Comparison of ENCODE assay signal across 16 mouse cellular contexts in genomic region chr4:95038024-95038423, GRCm38 (mm10). TPM values are rescaled to one million over a fixed set of nuclear protein-coding genes. Genes with fewer than 3 reads are reported as not detected.
DNase-seq lines count a peak whose midpoint lies in the region; ATAC-seq and TF ChIP-seq lines count a peak whose summit lies in the region.
"Had no signal": no experiment of that assay in that cellular context is flagged by ENCODE, and none has a peak within 500 bp of the region (broad histone marks: within the 10 kb centered on the region; RNA-seq: fewer than 3 reads in every experiment).

No protein-coding gene starts in this region.

- no peak overlapping the region for H3K4me3 ChIP-seq in hindbrain, embryonic 16.5 days (ENCODE audit: low read length)
- no peak overlapping the region for H3K4me3 ChIP-seq in hindbrain, embryonic 13.5 days
- no peak overlapping the region for H3K4me3 ChIP-seq in embryonic fibroblast, embryonic 13.5 days (ENCODE audit: insufficient read depth, low read length)
- no peak overlapping the region for H3K4me3 ChIP-seq in heart, embryonic 16.5 days (ENCODE audit: low read length)
- no peak overlapping the region for H3K4me3 ChIP-seq in midbrain, embryonic 13.5 days (replicated peaks)
- no peak overlapping the region for H3K4me3 ChIP-seq in intestine, embryonic 16.5 days (ENCODE audit: low read length)
- H3K4me3 ChIP-seq: embryonic facial prominence, embryonic 12.5 days had no signal

- 29% methylated on average over 5 of the region's 5 CpGs for WGBS in hindbrain, embryonic 16.5 days
- WGBS in hindbrain, embryonic 13.5 days: 36% methylated on average over 5 of the region's 5 CpGs
- WGBS in heart, embryonic 16.5 days: 36% methylated on average over 5 of the region's 5 CpGs
- WGBS in midbrain, embryonic 13.5 days: 19% methylated on average over 5 of the region's 5 CpGs
- 65% methylated on average over 5 of the region's 5 CpGs for WGBS in intestine, embryonic 16.5 days

- no peak overlapping the region for H3K4me2 ChIP-seq in hindbrain, embryonic 16.5 days (ENCODE audit: low read length)
- no peak overlapping the region for H3K4me2 ChIP-seq in hindbrain, embryonic 13.5 days
- no peak overlapping the region for H3K4me2 ChIP-seq in heart, embryonic 16.5 days (ENCODE audit: low read depth, low read length)
- no peak overlapping the region for H3K4me2 ChIP-seq in midbrain, embryonic 13.5 days (replicated peaks)
- H3K4me2 ChIP-seq in intestine, embryonic 16.5 days (ENCODE audit: low read depth, low read length): no peak overlapping the region
- H3K4me2 ChIP-seq: embryonic facial prominence, embryonic 12.5 days had no signal

- H3K4me1 ChIP-seq in hindbrain, embryonic 16.5 days (ENCODE audit: control insufficient read depth, insufficient read depth, low read depth, low read length): no peaks in the 10 kb centered on the region
- no peaks in the 10 kb centered on the region for H3K4me1 ChIP-seq in hindbrain, embryonic 13.5 days (replicated peaks)
- peaks cover 2% of the 10 kb centered on the region for H3K4me1 ChIP-seq in embryonic fibroblast, embryonic 13.5 days (ENCODE audit: control insufficient read depth, insufficient read depth, low read length)
- no peaks in the 10 kb centered on the region for H3K4me1 ChIP-seq in heart, embryonic 16.5 days (ENCODE audit: control insufficient read depth, insufficient read depth, low read length)
- H3K4me1 ChIP-seq in midbrain, embryonic 13.5 days (replicated peaks): no peaks in the 10 kb centered on the region
- no peaks in the 10 kb centered on the region for H3K4me1 ChIP-seq in intestine, embryonic 16.5 days (ENCODE audit: control insufficient read depth, insufficient read depth, low read length)
- H3K4me1 ChIP-seq: embryonic facial prominence, embryonic 12.5 days had no signal

- ATAC-seq in hindbrain, embryonic 16.5 days: peak; percentile 65; the same call in 1 of the 2 replicates
- ATAC-seq in hindbrain, embryonic 13.5 days (ENCODE audit: low FRiP score): no peak
- ATAC-seq in heart, embryonic 16.5 days (replicated peaks; ENCODE audit: extremely low read depth, insufficient read depth, low FRiP score): peak; percentile 28
- no peak for ATAC-seq in midbrain, embryonic 13.5 days
- ATAC-seq in intestine, embryonic 16.5 days: no peak
- ATAC-seq: forebrain, embryonic 16.5 days; Patski had no signal

- DNase-seq in adipocyte (ENCODE audit: low spot score): peak; percentile 85
- DNase-seq in thymus, postnatal 0 days (ENCODE audit: low spot score): no peak
- DNase-seq: cerebellum, postnatal 10 days; kidney, postnatal 14 days; right cerebral cortex, adult 18-20 months; spleen, adult 18-20 months had no signal

- H3K36me3 ChIP-seq in hindbrain, embryonic 16.5 days (ENCODE audit: control insufficient read depth, insufficient read depth, low read length): no peaks in the 10 kb centered on the region
- no peaks in the 10 kb centered on the region for H3K36me3 ChIP-seq in hindbrain, embryonic 13.5 days
- no peaks in the 10 kb centered on the region for H3K36me3 ChIP-seq in heart, embryonic 16.5 days (ENCODE audit: control insufficient read depth, insufficient read depth)
- H3K36me3 ChIP-seq in midbrain, embryonic 13.5 days: no peaks in the 10 kb centered on the region
- H3K36me3 ChIP-seq in intestine, embryonic 16.5 days (ENCODE audit: control insufficient read depth, insufficient read depth, low read length): no peaks in the 10 kb centered on the region
- H3K36me3 ChIP-seq: embryonic facial prominence, embryonic 12.5 days had no signal

- H3K27ac ChIP-seq in hindbrain, embryonic 16.5 days (ENCODE audit: low read depth, low read length): no peak overlapping the region
- H3K27ac ChIP-seq in hindbrain, embryonic 13.5 days: no peak overlapping the region
- H3K27ac ChIP-seq in embryonic fibroblast, embryonic 13.5 days (ENCODE audit: insufficient read depth, low read length): peak overlapping the region; percentile 71
- H3K27ac ChIP-seq in heart, embryonic 16.5 days (ENCODE audit: low read length): no peak overlapping the region
- H3K27ac ChIP-seq in midbrain, embryonic 13.5 days: no peak overlapping the region
- no peak overlapping the region for H3K27ac ChIP-seq in intestine, embryonic 16.5 days (ENCODE audit: low read length)
- H3K27ac ChIP-seq: embryonic facial prominence, embryonic 12.5 days had no signal

- TF ChIP-seq POLR2A in embryonic fibroblast, embryonic 13.5 days (IDR thresholded peaks at IDR 0.05; ENCODE audit: low read depth, low read length): no peak

- TF ChIP-seq CTCF in embryonic fibroblast, embryonic 13.5 days (IDR thresholded peaks at IDR 0.05; ENCODE audit: borderline replicate concordance, insufficient read depth, low read length): no peak

- no peaks in the 10 kb centered on the region for H3K9me3 ChIP-seq in hindbrain, embryonic 16.5 days (ENCODE audit: control insufficient read depth, low read length)
- no peaks in the 10 kb centered on the region for H3K9me3 ChIP-seq in hindbrain, embryonic 13.5 days
- H3K9me3 ChIP-seq in heart, embryonic 16.5 days (replicated peaks; ENCODE audit: control insufficient read depth, low read length): no peaks in the 10 kb centered on the region
- no peaks in the 10 kb centered on the region for H3K9me3 ChIP-seq in midbrain, embryonic 13.5 days
- H3K9me3 ChIP-seq in intestine, embryonic 16.5 days (ENCODE audit: control insufficient read depth, low read length): no peaks in the 10 kb centered on the region
- H3K9me3 ChIP-seq: embryonic facial prominence, embryonic 12.5 days had no signal

- H3K27me3 ChIP-seq in hindbrain, embryonic 16.5 days (replicated peaks; ENCODE audit: control insufficient read depth, insufficient read depth, low read length): no peaks in the 10 kb centered on the region
- no peaks in the 10 kb centered on the region for H3K27me3 ChIP-seq in hindbrain, embryonic 13.5 days
- H3K27me3 ChIP-seq in heart, embryonic 16.5 days (ENCODE audit: control insufficient read depth, insufficient read depth, low read length): no peaks in the 10 kb centered on the region
- no peaks in the 10 kb centered on the region for H3K27me3 ChIP-seq in midbrain, embryonic 13.5 days
- no peaks in the 10 kb centered on the region for H3K27me3 ChIP-seq in intestine, embryonic 16.5 days (replicated peaks; ENCODE audit: control insufficient read depth, insufficient read depth, low read length)
- H3K27me3 ChIP-seq: CH12.LX; embryonic facial prominence, embryonic 12.5 days; Patski had no signal

- no peak overlapping the region for H3K9ac ChIP-seq in hindbrain, embryonic 16.5 days (ENCODE audit: low read depth, low read length)
- no peak overlapping the region for H3K9ac ChIP-seq in hindbrain, embryonic 13.5 days
- H3K9ac ChIP-seq in heart, embryonic 16.5 days (ENCODE audit: low read length): no peak overlapping the region
- no peak overlapping the region for H3K9ac ChIP-seq in midbrain, embryonic 13.5 days (replicated peaks)
- no peak overlapping the region for H3K9ac ChIP-seq in intestine, embryonic 16.5 days (ENCODE audit: low read depth, low read length)
- H3K9ac ChIP-seq: embryonic facial prominence, embryonic 12.5 days had no signal

RNA-seq across cellular contexts. Expression of gene Jun, which starts 14.0 kb away (rescaled TPM):
- polyA plus RNA-seq in hindbrain, embryonic 16.5 days (2015; fragmentation: Nextera tagmentation; extraction: Ambion mirVana): 62.9 and 63.7 TPM in 2 replicates
- polyA plus RNA-seq in hindbrain, embryonic 13.5 days (2015; fragmentation: Nextera tagmentation; extraction: Ambion mirVana): 55.6 and 56.7 TPM in 2 replicates
- polyA plus RNA-seq in embryonic fibroblast, embryonic 13.5 days (2011; ENCODE audit: insufficient read length, low read depth, missing spikeins): 45.3 and 60.9 TPM in 2 replicates
- 72.0 and 81.5 TPM in 2 replicates for polyA plus RNA-seq in heart, embryonic 16.5 days (2015; fragmentation: Nextera tagmentation; extraction: Ambion mirVana)
- 45.3 and 52.6 TPM in 2 replicates for polyA plus RNA-seq in midbrain, embryonic 13.5 days (2015; fragmentation: Nextera tagmentation; extraction: Ambion mirVana)
- polyA plus RNA-seq in intestine, embryonic 16.5 days (2015; fragmentation: Nextera tagmentation; extraction: Ambion mirVana): 68.6 and 74.6 TPM in 2 replicates
- 10.3 and 11.3 TPM in 2 replicates for polyA plus RNA-seq in thymus, postnatal 0 days (2015; fragmentation: Nextera tagmentation; extraction: Ambion mirVana)

RNA-seq across cellular contexts. Expression of gene Mysm1, which starts 59.1 kb away (rescaled TPM):
- polyA plus RNA-seq in hindbrain, embryonic 16.5 days (2015; fragmentation: Nextera tagmentation; extraction: Ambion mirVana): 22.4 and 22.5 TPM in 2 replicates
- 32.2 and 35.9 TPM in 2 replicates for polyA plus RNA-seq in hindbrain, embryonic 13.5 days (2015; fragmentation: Nextera tagmentation; extraction: Ambion mirVana)
- 31.5 and 41.3 TPM in 2 replicates for polyA plus RNA-seq in embryonic fibroblast, embryonic 13.5 days (2011; ENCODE audit: insufficient read length, low read depth, missing spikeins)
- polyA plus RNA-seq in heart, embryonic 16.5 days (2015; fragmentation: Nextera tagmentation; extraction: Ambion mirVana): 15.0 and 15.3 TPM in 2 replicates
- polyA plus RNA-seq in midbrain, embryonic 13.5 days (2015; fragmentation: Nextera tagmentation; extraction: Ambion mirVana): 34.5 and 36.5 TPM in 2 replicates
- 17.3 and 17.6 TPM in 2 replicates for polyA plus RNA-seq in intestine, embryonic 16.5 days (2015; fragmentation: Nextera tagmentation; extraction: Ambion mirVana)
- polyA plus RNA-seq in thymus, postnatal 0 days (2015; fragmentation: Nextera tagmentation; extraction: Ambion mirVana): 24.5 and 34.0 TPM in 2 replicates

Comparison
In these comparisons a context has a peak if more than half of its experiments do, and no peak if none do; other contexts are left out.
1. ATAC-seq: peak in hindbrain, embryonic 16.5 days (single experiment) and heart, embryonic 16.5 days (single experiment); none in hindbrain, embryonic 13.5 days (single experiment), midbrain, embryonic 13.5 days (single experiment) and intestine, embryonic 16.5 days (single experiment).